Mouse (Mus musculus): ENCODE measurements around the gene Ap1m2. TPM values are rescaled to one million over a fixed set of nuclear protein-coding genes. Genes with fewer than 3 reads are reported as not detected.

Gene Ap1m2
- total RNA-seq, 2 experiments from 2014 or later, result 0.84 TPM; not detected in 1

Other genes starting within 250 kb of the Ap1m2 start
- gene Zglp1, start 245.2 kb downstream of the Ap1m2 start, total RNA-seq (2015; ENCODE audit: low replicate concordance), result 6.8 TPM in 1 of 2 replicates, not detected in the other
- gene Zglp1, start 245.2 kb downstream of the Ap1m2 start, total RNA-seq (2017; ENCODE audit: low replicate concordance), result not detected in 2 replicates
- gene Gm49373, start 239.2 kb downstream of the Ap1m2 start, total RNA-seq (2015; ENCODE audit: low replicate concordance), result not detected in 2 replicates
- not detected in 2 replicates for gene Gm49373, start 239.2 kb downstream of the Ap1m2 start, total RNA-seq (2017; ENCODE audit: low replicate concordance)
- 13.0 and 19.8 TPM in 2 replicates for gene Fdx1l, start 238.7 kb downstream of the Ap1m2 start, total RNA-seq (2015; ENCODE audit: low replicate concordance)
- 7.8 and 19.7 TPM in 2 replicates for gene Fdx1l, start 238.7 kb downstream of the Ap1m2 start, total RNA-seq (2017; ENCODE audit: low replicate concordance)
- gene Gm38431, start 220.3 kb downstream of the Ap1m2 start, total RNA-seq (2015; ENCODE audit: low replicate concordance), result 30.6 and 34.0 TPM in 2 replicates
- 4.2 TPM in 1 of 2 replicates, not detected in the other for gene Gm38431, start 220.3 kb downstream of the Ap1m2 start, total RNA-seq (2017; ENCODE audit: low replicate concordance)
- gene Raver1, start 220.3 kb downstream of the Ap1m2 start, total RNA-seq (2015; ENCODE audit: low replicate concordance), result 18.4 and 23.4 TPM in 2 replicates
- gene Raver1, start 220.3 kb downstream of the Ap1m2 start, total RNA-seq (2017; ENCODE audit: low replicate concordance), result 21.1 and 32.5 TPM in 2 replicates
- 2.5 and 5.0 TPM in 2 replicates for gene Tyk2, start 181.1 kb downstream of the Ap1m2 start, total RNA-seq (2015; ENCODE audit: low replicate concordance)
- 4.7 and 5.0 TPM in 2 replicates for gene Tyk2, start 181.1 kb downstream of the Ap1m2 start, total RNA-seq (2017; ENCODE audit: low replicate concordance)
- 28.9 and 42.9 TPM in 2 replicates for gene Cdc37, start 162.4 kb downstream of the Ap1m2 start, total RNA-seq (2015; ENCODE audit: low replicate concordance)
- 68.0 and 76.5 TPM in 2 replicates for gene Cdc37, start 162.4 kb downstream of the Ap1m2 start, total RNA-seq (2017; ENCODE audit: low replicate concordance)
- 4.6 TPM in 1 of 2 replicates, not detected in the other for gene Pde4a, start 146.6 kb downstream of the Ap1m2 start, total RNA-seq (2015; ENCODE audit: low replicate concordance)
- gene Pde4a, start 146.6 kb downstream of the Ap1m2 start, total RNA-seq (2017; ENCODE audit: low replicate concordance), result 0.15 and 0.39 TPM in 2 replicates
- 13.8 and 25.2 TPM in 2 replicates for gene Keap1, start 73.0 kb downstream of the Ap1m2 start, total RNA-seq (2015; ENCODE audit: low replicate concordance)
- 37.0 and 44.7 TPM in 2 replicates for gene Keap1, start 73.0 kb downstream of the Ap1m2 start, total RNA-seq (2017; ENCODE audit: low replicate concordance)
- 2.5 TPM in 1 of 2 replicates, not detected in the other for gene S1pr5, start 63.9 kb downstream of the Ap1m2 start, total RNA-seq (2015; ENCODE audit: low replicate concordance)
- 0.13 and 0.53 TPM in 2 replicates for gene S1pr5, start 63.9 kb downstream of the Ap1m2 start, total RNA-seq (2017; ENCODE audit: low replicate concordance)
- 49.4 and 49.5 TPM in 2 replicates for gene Atg4d, start 47.0 kb downstream of the Ap1m2 start, total RNA-seq (2015; ENCODE audit: low replicate concordance)
- 73.9 and 162 TPM in 2 replicates for gene Atg4d, start 47.0 kb downstream of the Ap1m2 start, total RNA-seq (2017; ENCODE audit: low replicate concordance)
- gene Kri1, start 24.4 kb downstream of the Ap1m2 start, total RNA-seq (2015; ENCODE audit: low replicate concordance), result 19.7 and 49.4 TPM in 2 replicates
- gene Kri1, start 24.4 kb downstream of the Ap1m2 start, total RNA-seq (2017; ENCODE audit: low replicate concordance), result 18.2 and 48.8 TPM in 2 replicates
- 305 and 325 TPM in 2 replicates for gene Cdkn2d, start 20.9 kb downstream of the Ap1m2 start, total RNA-seq (2015; ENCODE audit: low replicate concordance)
- 151 and 194 TPM in 2 replicates for gene Cdkn2d, start 20.9 kb downstream of the Ap1m2 start, total RNA-seq (2017; ENCODE audit: low replicate concordance)
- 15.9 and 35.7 TPM in 2 replicates for gene Slc44a2, start 8.4 kb upstream of the Ap1m2 start, total RNA-seq (2015; ENCODE audit: low replicate concordance)
- 14.4 and 22.3 TPM in 2 replicates for gene Slc44a2, start 8.4 kb upstream of the Ap1m2 start, total RNA-seq (2017; ENCODE audit: low replicate concordance)
- gene Ilf3, start 55.5 kb upstream of the Ap1m2 start, total RNA-seq (2015; ENCODE audit: low replicate concordance), result 31.4 and 34.8 TPM in 2 replicates
- 29.6 and 32.8 TPM in 2 replicates for gene Ilf3, start 55.5 kb upstream of the Ap1m2 start, total RNA-seq (2017; ENCODE audit: low replicate concordance)
- 4.7 TPM in 1 of 2 replicates, not detected in the other for gene Qtrt1, start 99.5 kb upstream of the Ap1m2 start, total RNA-seq (2015; ENCODE audit: low replicate concordance)
- gene Qtrt1, start 99.5 kb upstream of the Ap1m2 start, total RNA-seq (2017; ENCODE audit: low replicate concordance), result 0.98 and 4.0 TPM in 2 replicates
- 129 and 138 TPM in 2 replicates for gene Dnm2, start 112.6 kb upstream of the Ap1m2 start, total RNA-seq (2015; ENCODE audit: low replicate concordance)
- 181 and 184 TPM in 2 replicates for gene Dnm2, start 112.6 kb upstream of the Ap1m2 start, total RNA-seq (2017; ENCODE audit: low replicate concordance)
- 6.7 TPM in 1 of 2 replicates, not detected in the other for gene Tmed1, start 197.9 kb upstream of the Ap1m2 start, total RNA-seq (2015; ENCODE audit: low replicate concordance)
- 1.8 and 2.0 TPM in 2 replicates for gene Tmed1, start 197.9 kb upstream of the Ap1m2 start, total RNA-seq (2017; ENCODE audit: low replicate concordance)
- 35.0 and 42.3 TPM in 2 replicates for gene AB124611, start 213.8 kb upstream of the Ap1m2 start, total RNA-seq (2015; ENCODE audit: low replicate concordance)
- gene AB124611, start 213.8 kb upstream of the Ap1m2 start, total RNA-seq (2017; ENCODE audit: low replicate concordance), result 17.2 and 18.6 TPM in 2 replicates
- gene Carm1, start 234.6 kb upstream of the Ap1m2 start, total RNA-seq (2015; ENCODE audit: low replicate concordance), result 137 and 146 TPM in 2 replicates
- 95.5 and 100 TPM in 2 replicates for gene Carm1, start 234.6 kb upstream of the Ap1m2 start, total RNA-seq (2017; ENCODE audit: low replicate concordance)